Mouse (Mus musculus): ENCODE results near the gene Nrxn3. TPM values are rescaled to one million over a fixed set of nuclear protein-coding genes. Genes with fewer than 3 reads are reported as not detected.

Gene Nrxn3
- total RNA-seq, 2 experiments from 2014 or later = 0.05 TPM; not detected in 1

DNA sequence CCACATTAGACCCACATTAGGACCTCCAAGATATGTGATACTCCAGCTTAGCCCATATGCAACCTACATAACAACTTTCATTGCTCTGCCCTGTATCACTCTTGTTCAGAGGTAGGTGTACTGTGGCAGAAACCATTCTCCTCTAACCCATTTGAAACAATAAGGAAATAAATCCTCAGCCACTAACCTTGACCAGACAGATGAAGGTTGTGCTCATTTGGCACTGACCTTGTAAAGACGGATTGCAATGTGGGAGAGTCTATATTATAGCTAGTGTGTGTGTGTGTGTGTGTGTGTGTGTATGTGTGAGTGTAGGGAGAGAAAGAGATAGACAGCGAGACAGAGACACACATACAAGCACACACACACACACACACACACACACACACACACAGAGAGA lies 253.9 kb downstream of the Nrxn3 start:
- no peak overlapping the region for H3K4me3 ChIP-seq
- no peak for TF ChIP-seq CTCF (IDR thresholded peaks at IDR 0.05)
- intact Hi-C loops (cut with DNase I) = no loop called here
- no peak for DNase-seq
- H3K27ac ChIP-seq = no peak overlapping the region

DNA sequence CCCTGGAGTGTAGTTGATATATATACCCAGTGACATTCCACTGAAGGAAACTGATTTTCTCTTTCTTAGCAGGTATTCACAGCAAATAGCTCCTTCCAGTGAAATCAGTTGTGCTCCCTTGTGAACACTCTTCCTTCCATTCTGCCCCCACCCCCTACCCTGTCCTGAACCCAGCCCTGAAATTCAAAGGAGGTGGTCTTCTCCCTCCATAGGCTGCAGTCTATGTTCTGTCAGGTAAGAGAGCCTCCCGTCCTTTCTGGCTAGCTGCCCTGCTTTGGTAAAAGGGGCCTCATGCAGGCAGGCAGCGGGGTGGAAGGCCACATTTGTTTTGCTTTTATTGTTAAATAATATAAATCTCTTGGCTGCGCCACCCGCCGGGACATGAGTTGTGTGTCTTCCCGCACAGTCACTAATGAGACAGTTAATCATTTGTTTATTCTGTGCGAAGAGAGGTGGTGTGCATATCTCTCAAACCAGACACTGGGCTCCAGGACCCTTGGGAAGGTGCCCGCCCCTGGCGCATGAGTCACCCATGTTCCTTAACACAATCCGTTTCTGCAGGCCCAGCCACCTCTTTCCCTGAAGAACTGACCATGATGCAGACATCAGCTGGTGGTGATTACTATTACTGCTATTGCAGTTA lies 261.1 kb downstream of the Nrxn3 start:
- no peak for DNase-seq
- intact Hi-C loops (cut with DNase I) = no loop called here
- TF ChIP-seq CTCF (IDR thresholded peaks at IDR 0.05) = no peak
- H3K4me3 ChIP-seq = no peak overlapping the region
- no peak overlapping the region for H3K27ac ChIP-seq

DNA sequence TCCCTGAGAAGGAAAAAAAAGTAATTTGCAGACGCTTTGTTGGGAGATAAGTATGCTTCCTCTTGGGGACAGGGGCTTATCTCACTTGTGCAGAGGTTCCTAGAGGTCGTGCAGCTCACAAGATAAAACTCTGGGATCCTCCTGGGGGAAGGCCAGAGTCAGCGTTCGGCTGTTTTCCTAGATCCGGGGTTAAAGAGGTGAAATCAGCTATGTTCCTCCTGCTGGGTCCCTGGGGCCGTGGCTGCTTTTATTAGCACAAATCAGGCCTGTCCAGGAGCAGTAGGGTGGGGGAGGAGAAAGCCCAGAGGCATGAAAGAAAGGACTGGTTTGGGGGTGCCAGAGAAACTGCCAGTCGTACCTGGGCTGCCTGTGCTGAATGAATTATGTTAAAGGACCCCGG lies 261.7 kb downstream of the Nrxn3 start:
- TF ChIP-seq CTCF (IDR thresholded peaks at IDR 0.05) = no peak
- Histone ChIP-seq H3K27ac (no peak overlapping the region), H3K4me3 (no peak overlapping the region)
- DNase-seq = no peak
- intact Hi-C loops (cut with DNase I) = no loop called here

DNA sequence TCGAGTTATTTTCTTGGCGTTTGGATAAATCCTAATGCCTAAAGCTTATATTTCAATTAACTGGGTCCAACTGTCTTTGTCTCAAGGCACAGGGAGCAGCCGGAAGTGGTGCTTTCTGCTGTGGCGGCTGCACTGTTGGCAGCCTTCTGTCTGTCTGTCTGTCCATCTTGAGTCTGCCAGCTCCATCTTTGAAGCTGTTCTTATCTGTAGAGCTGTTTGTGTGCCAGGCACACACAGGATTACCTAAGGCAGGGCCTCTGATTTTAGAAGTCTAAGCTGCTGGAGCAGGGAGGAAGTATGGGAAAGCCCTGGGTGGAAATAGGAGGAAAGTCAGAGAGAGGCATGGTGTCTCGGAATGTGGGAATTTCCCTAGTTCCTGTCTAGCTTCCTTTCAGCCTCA lies 262.1 kb downstream of the Nrxn3 start:
- Histone ChIP-seq H3K27ac (no peak overlapping the region), H3K4me3 (no peak overlapping the region)
- TF ChIP-seq CTCF (IDR thresholded peaks at IDR 0.05) = no peak
- DNase-seq = no peak
- intact Hi-C loops (cut with DNase I) = no loop called here

DNA sequence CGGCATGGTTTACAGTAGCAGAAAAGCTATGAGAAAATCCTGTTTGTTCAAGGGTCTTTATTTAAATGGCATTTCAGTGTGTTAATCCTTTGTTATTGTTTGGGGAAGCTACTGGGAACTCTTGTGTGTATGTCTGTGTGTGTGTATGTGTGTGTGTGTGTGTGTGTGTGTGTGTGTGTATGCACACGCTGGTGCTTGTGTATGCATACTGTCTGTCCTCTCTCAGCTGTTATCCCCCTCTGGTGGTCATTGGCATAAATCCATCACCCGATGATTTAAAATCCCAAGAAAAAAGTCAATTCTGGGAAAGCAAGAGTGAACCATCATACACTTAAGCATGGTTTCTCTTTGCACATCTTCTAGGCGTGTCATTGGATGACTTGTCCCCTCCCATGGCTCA lies 264.4 kb downstream of the Nrxn3 start:
- no peak for TF ChIP-seq CTCF (IDR thresholded peaks at IDR 0.05)
- no peak overlapping the region for H3K27ac ChIP-seq
- no peak overlapping the region for H3K4me3 ChIP-seq
- no peak for DNase-seq
- intact Hi-C loops (cut with DNase I) = no loop called here

DNA sequence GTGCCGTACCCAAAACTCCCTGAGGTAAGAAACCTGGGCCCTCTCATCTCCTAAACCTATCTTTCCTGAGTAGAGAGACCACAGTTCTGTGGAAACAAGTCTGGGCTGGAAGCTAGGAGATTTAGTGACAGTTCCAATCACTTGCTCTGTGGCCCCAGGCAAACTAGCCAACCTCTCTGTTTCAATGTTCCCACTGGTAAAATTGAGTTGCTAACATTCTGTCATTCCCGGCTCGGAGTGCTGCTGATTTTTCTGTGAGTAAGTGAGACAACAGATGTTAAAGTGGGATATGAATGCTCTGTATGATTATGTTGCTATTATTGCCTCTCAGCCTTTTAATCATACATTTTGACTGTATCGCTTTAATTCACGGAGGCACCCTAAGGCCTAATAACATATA lies 268.1 kb downstream of the Nrxn3 start:
- no peak for DNase-seq
- Histone ChIP-seq H3K4me3 (no peak overlapping the region), H3K27ac (no peak overlapping the region)
- no peak for TF ChIP-seq CTCF (IDR thresholded peaks at IDR 0.05)
- intact Hi-C loops (cut with DNase I) = no loop called here

DNA sequence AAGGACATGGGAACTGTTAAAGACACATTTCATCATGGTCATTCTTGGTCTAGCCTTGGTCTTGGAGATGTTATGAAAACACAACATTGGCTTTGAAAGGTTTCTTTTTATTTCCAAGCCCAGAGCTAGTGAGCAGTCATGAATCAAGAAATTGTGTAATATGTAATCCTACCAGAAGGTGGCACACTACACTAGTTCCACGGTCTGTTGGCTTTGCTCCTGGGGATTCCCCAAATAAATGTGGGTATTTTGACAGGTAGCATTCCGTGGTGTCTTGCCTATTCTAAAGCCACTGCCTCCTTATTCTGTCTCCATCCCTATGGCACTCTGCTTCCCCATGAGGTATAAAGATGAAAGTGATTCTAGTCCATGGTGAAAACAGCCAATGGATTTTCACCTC lies 269.5 kb downstream of the Nrxn3 start:
- DNase-seq = no peak
- TF ChIP-seq CTCF (IDR thresholded peaks at IDR 0.05) = peak; percentile 45
- H3K4me3 ChIP-seq = no peak overlapping the region
- no peak overlapping the region for H3K27ac ChIP-seq
- intact Hi-C loops (cut with DNase I) = no loop called here

DNA sequence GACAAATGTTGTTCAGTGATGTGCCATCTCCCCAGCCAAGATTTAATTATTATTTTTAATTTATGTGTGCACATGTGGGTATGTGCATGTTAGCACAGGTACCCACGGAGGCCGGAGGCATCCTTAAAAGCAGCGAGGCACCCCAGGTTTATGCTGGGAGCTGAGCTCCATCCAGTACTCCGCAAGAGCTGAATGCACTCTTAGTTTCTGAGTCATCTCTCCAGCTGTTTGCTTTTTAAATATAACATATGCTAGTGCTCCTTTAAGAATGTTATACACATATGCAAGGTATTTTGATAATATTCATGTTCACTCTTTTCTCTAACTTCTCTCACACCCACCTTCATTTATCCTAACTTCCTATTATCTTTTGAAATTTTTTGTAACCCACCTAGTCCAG lies 271.1 kb downstream of the Nrxn3 start:
- no peak for DNase-seq
- no peak for TF ChIP-seq CTCF (IDR thresholded peaks at IDR 0.05)
- intact Hi-C loops (cut with DNase I) = no loop called here
- Histone ChIP-seq H3K4me3 (no peak overlapping the region), H3K27ac (no peak overlapping the region)

DNA sequence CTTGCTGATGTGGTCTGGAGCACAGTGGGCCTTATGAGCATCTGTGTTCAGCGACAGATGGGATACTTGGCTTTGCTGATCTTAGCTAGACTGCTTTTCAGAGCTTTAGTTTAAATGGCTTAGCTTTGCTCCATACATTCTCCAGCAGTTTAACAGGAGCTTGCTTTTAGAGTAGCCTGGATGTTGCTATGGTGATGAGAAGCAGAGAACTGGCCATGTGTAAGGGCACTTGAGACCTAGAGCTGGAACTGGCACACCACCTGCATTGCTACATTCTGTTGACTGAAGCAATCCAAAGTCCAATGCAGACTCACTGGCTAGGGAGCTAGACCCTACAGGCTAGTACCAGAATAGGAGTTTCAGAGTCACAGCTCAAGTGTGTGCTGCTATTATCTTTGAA lies 293.8 kb downstream of the Nrxn3 start:
- no peak for DNase-seq
- H3K4me3 ChIP-seq = no peak overlapping the region
- intact Hi-C loops (cut with DNase I) = no loop called here
- no peak for TF ChIP-seq CTCF (IDR thresholded peaks at IDR 0.05)
- no peak overlapping the region for H3K27ac ChIP-seq

DNA sequence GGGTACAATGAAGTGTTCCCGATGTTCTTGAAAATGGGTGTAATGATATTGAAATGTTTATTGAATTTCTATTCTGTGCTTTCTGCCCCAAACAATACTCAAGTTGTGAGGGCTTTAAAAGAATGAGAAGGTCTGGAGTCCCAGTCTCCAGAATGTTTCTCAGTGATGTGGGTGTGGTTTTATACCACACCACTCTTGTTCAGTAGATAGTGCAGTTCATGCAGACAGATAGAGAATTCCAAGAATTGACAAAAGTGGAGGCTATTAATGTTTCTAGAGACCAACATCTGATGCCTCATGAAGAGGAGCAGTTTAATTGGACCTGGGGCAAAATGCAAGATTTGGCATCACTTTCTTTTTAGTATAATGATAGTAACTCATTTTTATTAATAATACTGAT lies 302.5 kb downstream of the Nrxn3 start:
- intact Hi-C loops (cut with DNase I) = no loop called here
- DNase-seq = no peak
- H3K4me3 ChIP-seq = no peak overlapping the region
- no peak overlapping the region for H3K27ac ChIP-seq
- no peak for TF ChIP-seq CTCF (IDR thresholded peaks at IDR 0.05)

DNA sequence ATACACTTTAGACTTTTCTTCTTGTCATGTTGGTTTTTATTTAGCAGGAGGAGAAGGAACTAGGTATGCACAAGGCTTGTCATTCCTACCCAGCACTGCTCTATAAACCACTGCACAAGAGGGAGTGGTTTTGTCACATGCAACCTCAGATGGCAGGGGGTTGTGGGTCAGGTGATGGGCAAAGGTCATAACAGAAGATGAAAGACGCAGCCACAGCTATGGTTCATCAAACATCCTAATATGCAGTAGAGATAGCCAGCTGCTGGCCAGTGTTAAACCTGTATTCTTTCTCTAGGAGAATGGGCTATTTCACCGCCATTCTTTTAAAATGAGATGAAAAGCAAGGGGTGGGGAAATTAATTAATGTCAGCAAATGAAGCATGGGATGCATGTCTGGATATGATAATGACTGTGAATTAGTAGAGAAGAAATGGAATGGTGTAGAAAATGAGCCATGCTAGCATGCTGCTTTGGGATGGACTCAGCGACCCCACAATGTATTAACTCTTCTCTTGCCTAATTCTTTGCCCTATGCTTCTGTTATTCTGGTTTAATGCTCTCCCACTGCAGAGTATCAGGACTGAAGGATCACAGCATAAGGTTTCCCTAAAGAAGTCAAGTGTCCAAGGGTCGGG lies 313.4 kb downstream of the Nrxn3 start:
- no peak for DNase-seq
- TF ChIP-seq CTCF (IDR thresholded peaks at IDR 0.05) = no peak
- intact Hi-C loops (cut with DNase I) = no loop called here
- H3K4me3 ChIP-seq = no peak overlapping the region
- no peak overlapping the region for H3K27ac ChIP-seq

DNA sequence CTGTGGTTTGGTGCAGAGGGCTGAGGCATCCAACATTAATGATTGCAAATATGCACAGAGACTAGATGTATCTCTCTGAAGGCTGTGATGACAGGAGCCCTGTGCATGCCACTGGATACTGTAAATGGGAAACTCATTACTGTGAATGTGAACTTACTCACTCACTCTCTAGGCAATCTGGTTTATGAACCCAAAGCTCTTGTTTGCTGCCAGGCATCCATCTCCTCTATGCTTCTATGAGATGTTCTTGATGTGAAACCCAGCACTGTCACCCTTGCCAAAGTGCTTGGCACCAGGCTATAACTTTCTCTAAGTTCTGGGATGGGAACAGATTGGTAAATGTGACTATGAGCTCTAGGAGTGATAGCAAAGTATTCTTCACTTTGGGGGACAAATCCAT lies 317.5 kb downstream of the Nrxn3 start:
- no peak for TF ChIP-seq CTCF (IDR thresholded peaks at IDR 0.05)
- no peak for DNase-seq
- intact Hi-C loops (cut with DNase I) = no loop called here

DNA sequence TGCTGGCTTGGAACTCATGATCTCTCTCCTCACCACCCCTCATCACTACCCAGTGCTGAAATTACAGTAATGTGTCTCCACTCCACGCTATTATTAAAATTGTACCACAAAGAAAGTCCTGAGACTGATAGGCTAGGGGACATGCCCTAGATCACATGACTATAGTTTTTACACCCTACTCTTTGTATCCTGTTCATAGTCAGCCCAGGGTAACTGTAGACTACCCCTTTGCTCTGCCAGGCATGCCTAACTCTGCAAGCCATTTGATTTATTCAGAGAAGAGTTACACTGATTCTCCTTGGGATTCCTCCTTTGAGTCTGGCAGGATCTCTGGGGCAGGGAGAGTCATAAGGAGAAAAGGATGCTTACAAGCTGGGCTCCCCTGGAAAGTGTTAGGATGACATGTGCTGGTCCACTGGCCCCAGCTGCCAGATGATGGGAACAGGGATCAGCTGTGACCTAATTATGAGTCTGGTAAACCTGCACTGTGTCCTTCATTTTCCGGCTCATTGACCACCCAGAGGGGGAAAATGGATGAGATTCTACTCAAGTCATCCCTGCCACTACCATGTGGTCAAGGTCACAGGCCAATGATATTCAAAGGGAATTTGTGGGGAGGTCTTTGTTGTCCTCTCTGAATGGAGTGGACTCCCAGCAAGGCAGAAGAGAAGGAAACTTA lies 318.9 kb downstream of the Nrxn3 start:
- Histone ChIP-seq H3K4me3 (no peak overlapping the region), H3K27ac (no peak overlapping the region)
- no peak for DNase-seq
- TF ChIP-seq CTCF (IDR thresholded peaks at IDR 0.05) = no peak
- intact Hi-C loops (cut with DNase I) = no loop called here

More for the DNA sequence above, 317.5 kb downstream of the Nrxn3 start:
- H3K4me3 ChIP-seq = no peak overlapping the region
- H3K27ac ChIP-seq = no peak overlapping the region

DNA sequence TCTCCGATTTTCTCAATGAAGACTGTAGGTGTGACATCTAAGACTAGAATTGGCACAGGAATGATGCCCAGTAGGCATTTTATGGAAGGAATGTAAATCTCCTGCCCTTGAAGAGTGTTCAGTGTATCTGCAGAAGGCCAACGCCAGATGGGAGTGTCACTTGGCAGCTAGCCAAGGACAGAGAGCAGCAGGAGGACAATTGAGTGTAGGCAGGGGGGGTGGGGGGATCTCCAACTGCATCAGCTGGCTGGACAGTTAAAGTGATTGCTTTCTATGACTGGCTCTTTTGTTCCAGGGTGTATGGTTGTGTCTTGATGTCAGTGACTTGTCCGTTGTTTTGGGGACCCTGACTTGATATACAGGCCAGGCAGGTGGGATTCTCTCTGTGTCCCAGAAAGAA lies 326.6 kb downstream of the Nrxn3 start:
- DNase-seq = no peak
- TF ChIP-seq CTCF (IDR thresholded peaks at IDR 0.05) = no peak
- no peak overlapping the region for H3K27ac ChIP-seq
- intact Hi-C loops (cut with DNase I) = no loop called here
- no peak overlapping the region for H3K4me3 ChIP-seq
